Mouse (Mus musculus) liver, embryonic 11.5 days (tissue): ENCODE results near the gene Hmbs. TPM values are rescaled to one million over a fixed set of nuclear protein-coding genes. Genes with fewer than 3 reads are reported as not detected.
"Not testable (repeated sequence)": the region's sequence is repeated elsewhere in the genome, so short reads cannot be mapped to it uniquely, and the experiment has no call there.

ENCODE experiments used
- ATAC-seq: fragments of 200-750 bp; cut with Nextera tagmentation; replicated peaks from 2 replicates; pipeline ENCODE4 v1.8.0; 2017; ENCODE audit warnings: moderate number of reproducible peaks, mild to moderate bottlenecking, moderate TSS enrichment, moderate library complexity; ENCODE audit not compliant: low FRiP score
- DNase-seq: peaks from one replicate; pipeline ENCODE4 v3.0.0-alpha.2; 2017; ENCODE audit warnings: low spot score
- H3K27ac ChIP-seq: fragments of 300-500 bp; sonication (generic); 2 replicates; pipeline ENCODE4 v1.5.1; 2014; ENCODE audit warnings: mild to moderate bottlenecking, low read depth, low read length, control low read depth
- H3K27me3 ChIP-seq: fragments of 300-500 bp; sonication (generic); replicated peaks from 2 replicates; pipeline ENCODE4 v1.6.1; 2014; ENCODE audit warnings: low read length, mixed read lengths; ENCODE audit not compliant: control insufficient read depth, insufficient read depth
- H3K36me3 ChIP-seq: fragments of 300-500 bp; sonication (generic); 2 replicates; pipeline ENCODE4 v1.6.1; 2014; ENCODE audit warnings: mild to moderate bottlenecking, low read length, moderate library complexity, mixed read lengths; ENCODE audit not compliant: control insufficient read depth, insufficient read depth
- H3K4me1 ChIP-seq: fragments of 300-500 bp; sonication (generic); replicated peaks from 2 replicates; pipeline ENCODE4 v1.6.1; 2014; ENCODE audit warnings: low read length, mixed read lengths; ENCODE audit not compliant: control insufficient read depth, insufficient read depth
- H3K4me2 ChIP-seq: fragments of 300-500 bp; sonication (generic); 2 replicates; pipeline ENCODE4 v1.6.1; 2014; ENCODE audit warnings: mild to moderate bottlenecking, control low read depth, moderate library complexity
- H3K4me3 ChIP-seq: fragments of 300-500 bp; sonication (generic); 2 replicates; pipeline ENCODE4 v1.5.1; 2014; ENCODE audit warnings: low read depth, low read length, control low read depth
- H3K9ac ChIP-seq: fragments of 300-500 bp; sonication (generic); 2 replicates; pipeline ENCODE4 v1.6.1; 2014; ENCODE audit warnings: low read depth, low read length, control low read depth
- H3K9me3 ChIP-seq: fragments of 300-500 bp; sonication (generic); 2 replicates; pipeline ENCODE4 v1.6.1; 2016; ENCODE audit warnings: low read length, inconsistent platforms, mixed read lengths; ENCODE audit not compliant: control insufficient read depth
- WGBS: fragments of 180-500 bp; shearing (Covaris S2); extraction: QIAGEN DNeasy Blood & Tissue Kit; methylation state at CpG from one replicate; pipeline ENCODE4 v1.1.7; 2014; 5-methylcytosine and 5-hydroxymethylcytosine counted together
- polyA plus RNA-seq: library from polyadenylated mRNA; unstranded; fragments of >200 nt; fragmentation: Nextera tagmentation; extraction: Ambion mirVana; gene quantifications from 2 replicates; pipeline ENCODE4 v1.2.1, GENCODE M21; 2014

Gene Hmbs
- polyA plus RNA-seq, 1 experiment from 2014 or later: 879 TPM

DNA sequence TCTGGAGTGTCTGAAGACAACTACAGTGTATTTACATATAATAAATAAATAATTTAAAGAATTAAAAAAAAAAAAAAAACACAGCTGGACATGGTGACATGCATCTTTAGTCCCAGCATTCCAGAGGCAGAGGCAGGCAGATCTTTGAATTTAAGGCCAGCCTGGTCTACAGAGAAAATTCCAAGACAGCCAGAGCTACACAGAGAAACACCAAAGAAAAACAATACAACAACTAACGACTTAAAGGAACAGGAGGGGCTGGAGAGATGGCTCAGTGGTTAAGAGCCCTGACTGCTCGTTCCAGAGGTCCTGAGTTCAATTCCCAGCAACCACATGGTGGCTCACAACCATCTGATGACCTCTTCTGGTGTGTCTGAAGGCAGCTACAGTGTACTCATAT lies 33.3 kb upstream of the Hmbs start:
- Histone ChIP-seq H3K4me1 (peaks cover 15% of the 10 kb centered on the region), H3K36me3 (peaks cover 12% of the 10 kb centered on the region)
- not testable (repeated sequence) for H3K27ac ChIP-seq, DNase-seq, ATAC-seq, H3K9me3 ChIP-seq, H3K9ac ChIP-seq, H3K4me2 ChIP-seq, H3K4me3 ChIP-seq, H3K27me3 ChIP-seq
- WGBS: 75% methylated on average over 2 of the region's 2 CpGs

DNA sequence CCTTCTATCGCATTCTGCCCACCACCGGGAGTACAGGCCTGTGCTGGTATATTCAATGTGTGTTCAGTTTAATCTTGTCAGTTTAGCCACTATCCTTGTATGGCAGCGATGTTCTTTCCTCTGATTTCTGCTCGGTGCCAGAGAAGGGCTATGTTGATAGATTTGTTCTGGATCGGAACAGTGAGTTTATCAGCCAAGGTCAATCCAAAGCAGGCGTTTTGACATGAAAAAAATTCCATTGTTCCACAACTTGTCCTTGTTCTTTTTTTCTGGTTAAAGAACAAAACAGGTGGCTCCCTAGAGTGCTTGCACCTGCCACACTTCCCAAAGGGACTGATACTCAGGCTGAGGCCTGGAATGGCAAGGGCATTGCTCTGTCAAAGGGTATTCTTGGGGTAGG lies 32.1 kb upstream of the Hmbs start:
- WGBS: 88% methylated on average over 6 of the region's 6 CpGs
- H3K9ac ChIP-seq: no peak overlapping the region
- DNase-seq (no peak), ATAC-seq (no peak)
- H3K9me3 ChIP-seq: no peaks in the 10 kb centered on the region
- no peak overlapping the region for H3K4me3 ChIP-seq
- H3K27me3 ChIP-seq: no peaks in the 10 kb centered on the region
- no peak overlapping the region for H3K4me2 ChIP-seq
- H3K36me3 ChIP-seq: peaks cover under 1% of the 10 kb centered on the region
- no peak overlapping the region for H3K27ac ChIP-seq
- peaks cover 15% of the 10 kb centered on the region for H3K4me1 ChIP-seq

DNA sequence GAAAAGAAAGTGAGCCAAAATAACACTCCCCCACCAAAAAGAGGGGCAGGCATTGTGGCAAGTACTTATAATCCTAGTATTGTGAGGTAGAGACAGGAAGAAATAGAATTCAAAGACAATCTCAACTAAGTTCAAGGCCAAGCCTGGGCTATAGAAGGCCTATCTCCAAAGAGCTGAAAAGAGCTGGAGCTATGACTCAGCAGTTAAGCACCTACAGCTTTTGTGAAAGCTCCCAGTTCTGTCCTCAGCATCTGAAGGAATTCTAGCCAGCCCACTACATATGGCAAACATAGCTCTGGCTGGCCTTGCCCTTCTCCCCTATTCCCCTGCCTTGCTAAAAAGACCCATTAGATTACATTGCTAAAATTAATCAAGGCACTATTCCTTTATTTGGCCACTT lies 29.4 kb upstream of the Hmbs start:
- no peak for DNase-seq
- H3K36me3 ChIP-seq: no peaks in the 10 kb centered on the region
- no peaks in the 10 kb centered on the region for H3K27me3 ChIP-seq
- no peak overlapping the region for H3K27ac ChIP-seq
- H3K4me2 ChIP-seq: no peak overlapping the region
- H3K9ac ChIP-seq: no peak overlapping the region
- ATAC-seq: no peak
- no peak overlapping the region for H3K4me3 ChIP-seq
- peaks cover 7% of the 10 kb centered on the region for H3K4me1 ChIP-seq
- H3K9me3 ChIP-seq: no peaks in the 10 kb centered on the region

DNA sequence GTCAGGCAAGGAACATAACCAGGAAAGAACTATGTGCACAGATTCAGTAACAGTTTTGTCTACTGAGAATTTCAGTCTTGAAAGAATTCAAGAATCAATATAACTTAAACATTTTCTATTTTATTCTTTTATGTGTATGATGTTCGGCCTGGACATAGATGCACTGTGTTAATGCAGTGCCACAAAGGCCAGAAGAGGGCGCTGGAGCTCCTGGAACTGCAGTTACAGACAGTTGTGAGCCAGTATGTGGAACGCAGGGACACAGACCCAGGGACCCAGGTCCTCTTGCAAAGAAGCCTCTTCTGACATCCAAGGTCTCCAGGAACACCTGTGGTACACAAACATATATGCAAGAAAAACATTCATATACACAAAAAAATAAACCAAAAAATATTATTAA lies 20.5 kb upstream of the Hmbs start:
- H3K4me3 ChIP-seq: no peak overlapping the region
- ATAC-seq (no peak), DNase-seq (no peak)
- no peak overlapping the region for H3K27ac ChIP-seq
- H3K4me2 ChIP-seq: no peak overlapping the region
- no peak overlapping the region for H3K9ac ChIP-seq
- no peaks in the 10 kb centered on the region for H3K36me3 ChIP-seq
- WGBS: 64% methylated on average over 3 of the region's 3 CpGs
- H3K4me1 ChIP-seq: peaks cover 4% of the 10 kb centered on the region
- H3K27me3 ChIP-seq: no peaks in the 10 kb centered on the region
- no peaks in the 10 kb centered on the region; the same call in 1 of the 2 replicates for H3K9me3 ChIP-seq

DNA sequence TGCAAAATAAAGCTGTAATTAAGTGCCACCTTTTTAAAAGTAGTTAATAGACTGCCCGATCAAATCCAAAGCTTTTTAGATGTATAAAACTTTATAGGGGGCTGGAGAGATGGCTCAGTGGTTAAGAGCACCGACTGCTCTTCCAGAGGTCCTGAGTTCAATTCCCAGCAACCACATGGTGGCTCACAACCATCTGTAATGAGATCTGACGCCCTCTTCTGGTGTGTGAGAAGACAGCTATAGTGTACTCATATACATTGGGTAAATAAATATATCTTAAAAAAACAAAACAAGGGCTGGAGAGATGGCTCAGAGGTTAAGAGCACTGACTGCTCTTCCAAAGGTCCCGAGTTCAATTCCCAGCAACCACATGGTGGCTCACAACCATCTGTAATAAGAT lies 17.9 kb upstream of the Hmbs start:
- not testable (repeated sequence) for H3K4me1 ChIP-seq, DNase-seq, H3K9me3 ChIP-seq, H3K9ac ChIP-seq, H3K27me3 ChIP-seq
- ATAC-seq: peak; percentile 10; the same call in 1 of the 2 replicates
- peak overlapping the region; percentile 80 for H3K4me3 ChIP-seq
- H3K4me2 ChIP-seq: peak overlapping the region; percentile 52
- WGBS: 34% methylated on average over 4 of the region's 4 CpGs
- peaks cover 13% of the 10 kb centered on the region; the same call in 1 of the 2 replicates for H3K36me3 ChIP-seq
- H3K27ac ChIP-seq: peak overlapping the region; percentile 52

DNA sequence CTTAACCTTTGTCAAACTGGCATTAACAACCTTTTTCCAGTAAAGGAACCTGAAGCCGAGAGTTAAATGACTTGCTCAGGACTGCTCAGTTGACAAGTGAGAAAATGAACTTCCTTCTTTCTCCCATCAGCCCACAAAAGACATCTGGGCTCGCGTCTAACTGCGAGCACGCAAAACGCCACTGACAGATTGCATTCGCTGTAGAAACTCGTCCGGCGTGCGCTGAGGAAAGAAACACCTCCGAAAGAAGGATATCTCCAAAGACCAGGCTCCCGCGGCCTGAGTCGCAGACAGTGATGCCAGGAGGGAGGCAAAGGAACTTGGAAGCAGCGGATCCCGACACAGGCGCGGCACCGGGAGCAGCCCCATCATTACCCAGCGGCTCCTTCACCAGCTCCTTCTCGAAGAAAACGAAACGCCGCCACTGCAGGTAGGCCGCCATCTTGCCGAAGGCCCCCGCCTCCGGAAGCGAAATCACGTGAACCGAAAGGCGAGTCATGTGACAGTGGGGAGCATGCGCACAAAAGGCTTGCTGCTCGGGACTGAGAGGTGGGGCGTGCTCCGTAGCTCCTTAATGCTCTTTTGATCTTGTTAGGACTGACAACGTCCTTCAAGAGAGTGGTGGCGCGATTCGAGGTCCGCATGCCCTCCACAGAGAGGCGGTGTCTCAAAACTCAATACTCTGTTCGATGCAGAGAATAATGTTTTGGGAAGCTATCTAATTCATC lies 17.3 kb upstream of the Hmbs start, which contains the start of gene Vps11:
TSS of gene Vps11 (minus strand) at position 481 of the 728 bp plus-strand sequence.
- H3K27ac ChIP-seq: peak within 1 kb of the TSS; percentile 52
- peak within 1 kb of the TSS; percentile 72 for H3K4me2 ChIP-seq
- peak; percentile 93 for DNase-seq
- H3K9ac ChIP-seq: peak within 1 kb of the TSS; percentile 77
- peaks cover 4% of the 10 kb centered on the region for H3K4me1 ChIP-seq
- peaks cover 18% of the 10 kb centered on the region for H3K36me3 ChIP-seq
- peak within 1 kb of the TSS; percentile 80 for H3K4me3 ChIP-seq
- peak; percentile 92 for ATAC-seq
- H3K9me3 ChIP-seq: no peaks in the 10 kb centered on the region; the same call in 1 of the 2 replicates
- under 1% methylated on average over 44 of the region's 44 CpGs for WGBS
- H3K27me3 ChIP-seq: no peaks in the 10 kb centered on the region

DNA sequence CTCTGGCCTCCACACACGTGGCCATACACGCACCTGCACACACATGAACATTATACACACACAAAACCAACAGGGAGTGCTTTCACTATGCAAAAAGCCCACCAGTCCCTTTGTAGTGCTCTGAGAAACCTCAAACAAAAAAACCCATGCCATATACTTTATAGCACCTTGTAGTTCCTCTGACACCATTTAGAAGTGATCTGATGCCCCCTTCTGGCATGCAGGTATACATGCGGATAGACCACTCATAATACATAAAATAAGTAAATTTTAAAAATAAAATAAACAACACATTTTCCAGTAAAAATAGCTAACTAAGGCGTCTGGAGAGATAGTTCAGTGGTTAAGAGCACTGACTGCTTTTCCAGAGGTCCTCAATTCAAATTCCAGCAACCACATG lies 13.2 kb upstream of the Hmbs start:
- Histone ChIP-seq H3K36me3 (peaks cover 54% of the 10 kb centered on the region), H3K9ac (no peak overlapping the region), H3K9me3 (no peaks in the 10 kb centered on the region), H3K4me3 (no peak overlapping the region), H3K27ac (no peak overlapping the region), H3K4me2 (no peak overlapping the region), H3K4me1 (peaks cover 4% of the 10 kb centered on the region), H3K27me3 (no peaks in the 10 kb centered on the region)
- no peak for DNase-seq
- WGBS: 73% methylated on average over 4 of the region's 4 CpGs
- peak; percentile 59; the same call in 1 of the 2 replicates for ATAC-seq

DNA sequence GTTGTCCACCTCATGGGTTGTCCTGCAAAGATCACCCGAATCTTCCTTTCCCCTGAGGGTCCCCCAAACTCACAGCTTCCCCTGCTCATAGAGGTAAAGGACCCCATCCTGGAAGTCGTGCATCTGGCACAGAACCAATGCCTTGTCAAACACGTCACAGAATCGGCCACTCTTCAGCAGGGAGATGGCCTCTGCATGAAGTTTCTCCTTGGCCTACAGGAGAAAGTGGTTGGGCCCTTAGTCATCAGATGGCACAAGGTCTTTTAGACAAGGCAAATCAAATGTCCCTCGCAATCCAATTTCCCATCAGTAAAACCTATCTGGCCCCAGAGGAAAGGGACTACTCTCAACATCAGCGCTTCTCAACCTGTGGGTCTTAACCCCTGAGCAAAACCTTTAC lies 9.1 kb upstream of the Hmbs start:
- no peak overlapping the region for H3K4me2 ChIP-seq
- no peaks in the 10 kb centered on the region for H3K27me3 ChIP-seq
- H3K9me3 ChIP-seq: no peaks in the 10 kb centered on the region
- no peak for ATAC-seq
- peaks cover 69% of the 10 kb centered on the region for H3K36me3 ChIP-seq
- no peak for DNase-seq
- 89% methylated on average over 6 of the region's 6 CpGs for WGBS
- no peak overlapping the region for H3K27ac ChIP-seq
- H3K9ac ChIP-seq: no peak overlapping the region
- H3K4me3 ChIP-seq: no peak overlapping the region
- no peaks in the 10 kb centered on the region for H3K4me1 ChIP-seq

DNA sequence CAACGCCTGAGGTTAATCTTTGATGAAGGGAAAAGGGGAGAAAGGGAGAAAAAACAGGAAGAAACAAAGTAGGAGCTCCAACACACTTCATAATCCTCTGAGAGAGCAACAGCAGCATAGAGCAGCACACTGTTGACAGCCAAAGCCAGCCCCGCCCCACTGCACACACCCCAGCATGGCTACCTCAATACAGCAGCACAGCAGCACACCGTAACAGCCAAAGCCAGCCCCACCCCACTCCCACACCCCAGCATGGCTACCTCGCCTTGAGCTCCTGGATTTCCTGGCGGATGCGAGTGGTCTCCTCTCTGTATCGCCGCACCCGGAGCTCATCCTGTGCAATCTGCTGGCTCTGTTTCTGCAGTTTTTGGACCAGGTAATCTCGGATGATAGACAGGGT lies 8.3 kb upstream of the Hmbs start:
- no peak for DNase-seq
- Histone ChIP-seq H3K4me2 (no peak overlapping the region), H3K4me3 (no peak overlapping the region), H3K9me3 (no peaks in the 10 kb centered on the region), H3K4me1 (no peaks in the 10 kb centered on the region), H3K27me3 (no peaks in the 10 kb centered on the region), H3K9ac (no peak overlapping the region), H3K36me3 (peaks cover 74% of the 10 kb centered on the region), H3K27ac (no peak overlapping the region)
- ATAC-seq: no peak; the same call in 1 of the 2 replicates
- 87% methylated on average over 10 of the region's 10 CpGs for WGBS
